Mouse (Mus musculus) heart, embryonic 12.5 days (tissue): ENCODE measurements around the gene Pitpnc1. TPM values are rescaled to one million over a fixed set of nuclear protein-coding genes. Genes with fewer than 3 reads are reported as not detected.

Experiments used
- ATAC-seq: fragments of 200-750 bp; cut with Nextera tagmentation; 2 replicates; pipeline ENCODE4 v1.8.0; 2017; ENCODE audit warnings: moderate TSS enrichment, moderate library complexity; ENCODE audit not compliant: insufficient number of reproducible peaks, low FRiP score
- H3K27ac ChIP-seq: fragments of 300-500 bp; sonication (generic); 2 replicates; pipeline ENCODE4 v1.5.1; 2016; ENCODE audit warnings: mild to moderate bottlenecking, moderate library complexity; ENCODE audit not compliant: poor library complexity, severe bottlenecking
- H3K27me3 ChIP-seq: fragments of 300-500 bp; sonication (generic); replicated peaks from 2 replicates; pipeline ENCODE4 v1.6.1; 2016; ENCODE audit warnings: mild to moderate bottlenecking, moderate library complexity
- H3K36me3 ChIP-seq: fragments of 300-500 bp; sonication (generic); 2 replicates; pipeline ENCODE4 v1.6.1; 2016; ENCODE audit warnings: mild to moderate bottlenecking, moderate library complexity
- H3K4me1 ChIP-seq: fragments of 300-500 bp; sonication (generic); replicated peaks from 2 replicates; pipeline ENCODE4 v1.6.1; 2016; ENCODE audit warnings: mild to moderate bottlenecking
- H3K4me2 ChIP-seq: fragments of 300-500 bp; sonication (generic); 2 replicates; pipeline ENCODE4 v1.6.1; 2016; ENCODE audit warnings: mild to moderate bottlenecking, moderate library complexity
- H3K4me3 ChIP-seq: fragments of 300-500 bp; sonication (generic); 2 replicates; pipeline ENCODE4 v1.5.1; 2016; ENCODE audit warnings: mild to moderate bottlenecking
- H3K9ac ChIP-seq: fragments of 300-500 bp; sonication (generic); 2 replicates; pipeline ENCODE4 v1.6.1; 2016; ENCODE audit warnings: mild to moderate bottlenecking, moderate library complexity
- H3K9me3 ChIP-seq: fragments of 300-500 bp; sonication (generic); replicated peaks from 2 replicates; pipeline ENCODE4 v1.6.1; 2016; ENCODE audit warnings: mild to moderate bottlenecking, moderate library complexity
- WGBS: fragments of 180-500 bp; shearing (Covaris S2); methylation state at CpG from one replicate; pipeline ENCODE4 v1.1.7; 2016; 5-methylcytosine and 5-hydroxymethylcytosine counted together
- polyA plus RNA-seq: library from polyadenylated mRNA; unstranded; fragments of >200 nt; fragmentation: Nextera tagmentation; extraction: Ambion mirVana; gene quantifications from 2 replicates; pipeline ENCODE4 v1.2.1, GENCODE M21; 2016

Pitpnc1 gene
- polyA plus RNA-seq, 1 experiment from 2014 or later, result 8.2 TPM

- 57% methylated on average over 9 of the region's 9 CpGs for WGBS
- peaks cover 47% of the 10 kb centered on the region for H3K4me1 ChIP-seq
- H3K36me3 ChIP-seq, result no peaks in the 10 kb centered on the region
- H3K27ac ChIP-seq, result no peak overlapping the region
- no peaks in the 10 kb centered on the region for H3K27me3 ChIP-seq
- H3K4me3 ChIP-seq, result no peak overlapping the region
- no peak overlapping the region for H3K4me2 ChIP-seq
- H3K9me3 ChIP-seq, result no peaks in the 10 kb centered on the region
- no peak for ATAC-seq
- H3K9ac ChIP-seq, result no peak overlapping the region; the same call in 1 of the 2 replicates
These were observed 196.3 kb downstream of the Pitpnc1 start for GRCm38 (mm10) chr11:107274206-107274605.

GRCm38 (mm10) chr11:107272351-107272975 lies 198.0 kb downstream of the Pitpnc1 start:
- peaks cover 45% of the 10 kb centered on the region for H3K4me1 ChIP-seq
- H3K9ac ChIP-seq, result no peak overlapping the region

GRCm38 (mm10) chr11:107270564-107270963 lies 199.9 kb downstream of the Pitpnc1 start:
- Histone ChIP-seq H3K4me2 (no peak overlapping the region), H3K9me3 (peaks cover 7% of the 10 kb centered on the region; the same call in 1 of the 2 replicates), H3K36me3 (no peaks in the 10 kb centered on the region), H3K4me3 (no peak overlapping the region), H3K27ac (no peak overlapping the region), H3K4me1 (peaks cover 32% of the 10 kb centered on the region), H3K27me3 (no peaks in the 10 kb centered on the region), H3K9ac (no peak overlapping the region)
- WGBS, result 88% methylated on average over 9 of the region's 9 CpGs
- ATAC-seq, result no peak

More at GRCm38 (mm10) chr11:107272351-107272975, 198.0 kb downstream of the Pitpnc1 start:
- peak; percentile 19; the same call in 1 of the 2 replicates for ATAC-seq
- 53% methylated on average over 11 of the region's 11 CpGs for WGBS
- Histone ChIP-seq H3K4me3 (no peak overlapping the region), H3K27me3 (no peaks in the 10 kb centered on the region), H3K27ac (0 out of 2 replicates have a peak overlapping the region, but pooled peaks have one; percentile 13), H3K4me2 (peak overlapping the region; percentile 26), H3K36me3 (no peaks in the 10 kb centered on the region), H3K9me3 (peaks cover 7% of the 10 kb centered on the region; the same call in 1 of the 2 replicates)

GRCm38 (mm10) chr11:107267522-107267921 lies 203.0 kb downstream of the Pitpnc1 start:
- Histone ChIP-seq H3K27me3 (no peaks in the 10 kb centered on the region), H3K4me3 (no peak overlapping the region), H3K4me1 (peaks cover 17% of the 10 kb centered on the region), H3K27ac (no peak overlapping the region), H3K9me3 (peaks cover 7% of the 10 kb centered on the region; the same call in 1 of the 2 replicates), H3K36me3 (no peaks in the 10 kb centered on the region), H3K9ac (no peak overlapping the region), H3K4me2 (no peak overlapping the region)
- 92% methylated on average over 3 of the region's 3 CpGs for WGBS
- no peak for ATAC-seq

GRCm38 (mm10) chr11:107265861-107266260 lies 204.6 kb downstream of the Pitpnc1 start:
- no peak for ATAC-seq
- Histone ChIP-seq H3K9ac (no peak overlapping the region), H3K27ac (no peak overlapping the region), H3K4me3 (no peak overlapping the region), H3K36me3 (no peaks in the 10 kb centered on the region), H3K4me1 (peaks cover 8% of the 10 kb centered on the region), H3K9me3 (peaks cover 7% of the 10 kb centered on the region; the same call in 1 of the 2 replicates), H3K4me2 (no peak overlapping the region), H3K27me3 (no peaks in the 10 kb centered on the region)
- WGBS, result 87% methylated on average over 4 of the region's 4 CpGs

GRCm38 (mm10) chr11:107264889-107265615 lies 205.4 kb downstream of the Pitpnc1 start:
- no peaks in the 10 kb centered on the region for H3K27me3 ChIP-seq
- H3K9me3 ChIP-seq, result peaks cover 7% of the 10 kb centered on the region; the same call in 1 of the 2 replicates
- 0 out of 2 replicates have a peak overlapping the region, but pooled peaks have one; percentile 7 for H3K4me2 ChIP-seq
- no peak for ATAC-seq
- no peak overlapping the region for H3K9ac ChIP-seq
- no peak overlapping the region for H3K27ac ChIP-seq
- WGBS, result 58% methylated on average over 20 of the region's 20 CpGs
- H3K4me3 ChIP-seq, result no peak overlapping the region
- H3K4me1 ChIP-seq, result peaks cover 8% of the 10 kb centered on the region
- H3K36me3 ChIP-seq, result no peaks in the 10 kb centered on the region

- no peak for ATAC-seq
- Histone ChIP-seq H3K9me3 (peaks cover 7% of the 10 kb centered on the region; the same call in 1 of the 2 replicates), H3K4me1 (peaks cover 8% of the 10 kb centered on the region), H3K27ac (no peak overlapping the region), H3K9ac (no peak overlapping the region), H3K4me2 (no peak overlapping the region), H3K27me3 (no peaks in the 10 kb centered on the region), H3K36me3 (no peaks in the 10 kb centered on the region), H3K4me3 (no peak overlapping the region)
- 79% methylated on average over 9 of the region's 9 CpGs for WGBS
These were observed 206.7 kb downstream of the Pitpnc1 start for GRCm38 (mm10) chr11:107263838-107264237.

GRCm38 (mm10) chr11:107259428-107259827 lies 211.1 kb downstream of the Pitpnc1 start:
- Histone ChIP-seq H3K4me2 (no peak overlapping the region), H3K27me3 (no peaks in the 10 kb centered on the region), H3K4me3 (no peak overlapping the region), H3K36me3 (no peaks in the 10 kb centered on the region), H3K9me3 (no peaks in the 10 kb centered on the region), H3K27ac (no peak overlapping the region), H3K4me1 (peaks cover 11% of the 10 kb centered on the region), H3K9ac (no peak overlapping the region)
- no peak for ATAC-seq
- 86% methylated on average over 7 of the region's 7 CpGs for WGBS

- Histone ChIP-seq H3K36me3 (peaks cover 13% of the 10 kb centered on the region), H3K27ac (no peak overlapping the region), H3K9me3 (0 out of 2 replicates have a peak, but pooled peaks cover 4% of the 10 kb centered on the region), H3K4me3 (no peak overlapping the region), H3K27me3 (no peaks in the 10 kb centered on the region), H3K4me1 (peaks cover 7% of the 10 kb centered on the region), H3K9ac (no peak overlapping the region), H3K4me2 (no peak overlapping the region)
- WGBS, result 72% methylated on average over 11 of the region's 11 CpGs
- ATAC-seq, result no peak; the same call in 1 of the 2 replicates
These were observed 215.3 kb downstream of the Pitpnc1 start for GRCm38 (mm10) chr11:107255185-107255584.

- Histone ChIP-seq H3K27ac (no peak overlapping the region), H3K4me2 (no peak overlapping the region), H3K27me3 (no peaks in the 10 kb centered on the region), H3K9ac (no peak overlapping the region), H3K4me1 (peaks cover 7% of the 10 kb centered on the region), H3K4me3 (no peak overlapping the region), H3K9me3 (0 out of 2 replicates have a peak, but pooled peaks cover 4% of the 10 kb centered on the region), H3K36me3 (peaks cover 13% of the 10 kb centered on the region)
- no peak for ATAC-seq
- WGBS, result 83% methylated on average over 7 of the region's 7 CpGs
These were observed 216.3 kb downstream of the Pitpnc1 start for GRCm38 (mm10) chr11:107254181-107254580.

- Histone ChIP-seq H3K9ac (no peak overlapping the region), H3K9me3 (0 out of 2 replicates have a peak, but pooled peaks cover 4% of the 10 kb centered on the region), H3K27me3 (no peaks in the 10 kb centered on the region), H3K4me1 (peaks cover 7% of the 10 kb centered on the region), H3K4me3 (no peak overlapping the region), H3K27ac (no peak overlapping the region), H3K36me3 (peaks cover 13% of the 10 kb centered on the region), H3K4me2 (no peak overlapping the region)
- no peak for ATAC-seq
- 90% methylated on average over 10 of the region's 10 CpGs for WGBS
These were observed 218.5 kb downstream of the Pitpnc1 start for GRCm38 (mm10) chr11:107252026-107252425.
